Mouse (Mus musculus): ENCODE results near the gene Gria3.

DNA sequence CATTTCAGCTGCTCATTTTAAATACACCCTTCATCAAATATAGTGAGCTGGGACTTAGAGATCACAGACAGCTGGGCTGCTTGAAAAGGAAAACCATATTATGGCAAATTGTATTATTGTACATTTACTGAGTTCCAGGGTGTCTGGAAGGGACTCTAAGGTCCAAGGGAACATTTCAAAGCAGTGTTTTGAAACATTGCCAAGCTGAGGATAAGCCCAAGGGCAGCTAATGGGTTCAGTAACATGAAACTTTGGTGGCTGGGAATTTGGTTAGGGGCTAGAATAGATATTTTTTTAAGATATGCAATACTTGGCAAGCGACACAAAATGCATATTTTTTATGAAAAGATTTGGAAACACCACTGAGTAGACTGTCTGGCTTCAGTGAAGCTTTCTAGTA lies 48.2 kb downstream of the Gria3 start:
- TF ChIP-seq CTCF (IDR thresholded peaks at IDR 0.05; ENCODE audit: control insufficient read depth, insufficient read depth, insufficient replicate concordance, low read depth, low read length) (no peak), POLR2A (IDR thresholded peaks at IDR 0.05; ENCODE audit: control insufficient read depth, low read depth, low read length) (no peak)
